In genomic region chr15:8716330-8716964, GRCm38 (mm10) we compare ENCODE assay signal across 8 mouse cellular contexts. TPM values are rescaled to one million over a fixed set of nuclear protein-coding genes. Genes with fewer than 3 reads are reported as not detected.
A peak's percentile ranks its signal among the peaks of the same experiment; 100 is the strongest.
DNase-seq lines count a peak whose midpoint lies in the region; ATAC-seq and TF ChIP-seq lines count a peak whose summit lies in the region.
"Had no signal": no experiment of that assay in that cellular context is flagged by ENCODE, and none has a peak within 500 bp of the region (broad histone marks: within the 10 kb centered on the region; RNA-seq: fewer than 3 reads in every experiment).

No protein-coding gene starts in this region.

- no peak overlapping the region for H3K9ac ChIP-seq in neural tube, embryonic 11.5 days (ENCODE audit: low read length)
- no peak overlapping the region for H3K9ac ChIP-seq in forebrain, embryonic 11.5 days (ENCODE audit: low read length)
- H3K9ac ChIP-seq in limb, embryonic 13.5 days, result no peak overlapping the region
- H3K9ac ChIP-seq in stomach, postnatal 0 days (ENCODE audit: low read length), result no peak overlapping the region

- TF ChIP-seq CTCF in stomach, postnatal 0 days (IDR thresholded peaks at IDR 0.05; ENCODE audit: low read depth), result no peak

- intact Hi-C loops in gastrocnemius, postnatal 36 days (cut with DNase I), result no loop called here

- DNase-seq in neural tube, embryonic 11.5 days (ENCODE audit: low spot score), result no peak
- DNase-seq in neural tube, embryonic 10.5 days (ENCODE audit: extremely low spot score, low spot score), result no peak
- no peak for DNase-seq in forebrain, embryonic 11.5 days (ENCODE audit: low spot score)
- no peak for DNase-seq in stomach, postnatal 0 days (ENCODE audit: low spot score)
- DNase-seq in layer of hippocampus, postnatal 14 days (ENCODE audit: low spot score in 2 of 2), result no peak
- no peak for DNase-seq in gastrocnemius, postnatal 36 days
- DNase-seq: left cerebral cortex, postnatal 4 days had no signal

- H3K36me3 ChIP-seq in neural tube, embryonic 11.5 days (ENCODE audit: control insufficient read depth, insufficient read depth, low read length), result no peaks in the 10 kb centered on the region
- H3K36me3 ChIP-seq in forebrain, embryonic 11.5 days (ENCODE audit: control insufficient read depth, insufficient read depth, low read length), result no peaks in the 10 kb centered on the region
- H3K36me3 ChIP-seq in limb, embryonic 13.5 days, result no peaks in the 10 kb centered on the region
- H3K36me3 ChIP-seq in stomach, postnatal 0 days (ENCODE audit: control insufficient read depth, insufficient read depth, low read length), result no peaks in the 10 kb centered on the region

- no peaks in the 10 kb centered on the region for H3K27me3 ChIP-seq in neural tube, embryonic 11.5 days (ENCODE audit: control insufficient read depth, insufficient read depth, low read length)
- H3K27me3 ChIP-seq in forebrain, embryonic 11.5 days (ENCODE audit: control insufficient read depth, insufficient read depth, low read length), result no peaks in the 10 kb centered on the region; the same call in 1 of the 2 replicates
- no peaks in the 10 kb centered on the region for H3K27me3 ChIP-seq in limb, embryonic 13.5 days
- no peaks in the 10 kb centered on the region for H3K27me3 ChIP-seq in stomach, postnatal 0 days (ENCODE audit: control insufficient read depth, insufficient read depth, low read length)

- H3K27ac ChIP-seq in neural tube, embryonic 11.5 days (ENCODE audit: low read depth, low read length), result no peak overlapping the region
- H3K27ac ChIP-seq in forebrain, embryonic 11.5 days (ENCODE audit: low read depth, low read length), result no peak overlapping the region
- no peak overlapping the region for H3K27ac ChIP-seq in limb, embryonic 13.5 days
- H3K27ac ChIP-seq in stomach, postnatal 0 days (replicated peaks), result no peak overlapping the region

- WGBS in neural tube, embryonic 11.5 days, result 12% methylated on average over 12 of the region's 12 CpGs
- 16% methylated on average over 11 of the region's 12 CpGs for WGBS in forebrain, embryonic 11.5 days
- 21% methylated on average over 12 of the region's 12 CpGs for WGBS in limb, embryonic 13.5 days
- 27% methylated on average over 12 of the region's 12 CpGs for WGBS in stomach, postnatal 0 days

- TF ChIP-seq EP300 in stomach, postnatal 0 days (optimal IDR thresholded peaks at IDR 0.05), result no peak

- peak; percentile 51; the same call in 1 of the 2 replicates for ATAC-seq in neural tube, embryonic 11.5 days (ENCODE audit: insufficient read depth, low FRiP score, low TSS enrichment)
- peak; percentile 67 for ATAC-seq in forebrain, embryonic 11.5 days (replicated peaks; ENCODE audit: low FRiP score)
- ATAC-seq in limb, embryonic 13.5 days (ENCODE audit: low FRiP score, low read depth), result no peak
- ATAC-seq in stomach, postnatal 0 days (ENCODE audit: low FRiP score, low TSS enrichment), result no peak

- no peaks in the 10 kb centered on the region; the same call in 1 of the 2 replicates for H3K4me1 ChIP-seq in neural tube, embryonic 11.5 days (ENCODE audit: control insufficient read depth, insufficient read depth, low read length)
- no peaks in the 10 kb centered on the region; the same call in 1 of the 2 replicates for H3K4me1 ChIP-seq in forebrain, embryonic 11.5 days (replicated peaks; ENCODE audit: control insufficient read depth, insufficient read depth, low read length)
- peaks cover 38% of the 10 kb centered on the region for H3K4me1 ChIP-seq in limb, embryonic 13.5 days
- H3K4me1 ChIP-seq in stomach, postnatal 0 days (replicated peaks; ENCODE audit: control insufficient read depth, insufficient read depth), result no peaks in the 10 kb centered on the region

- H3K9me3 ChIP-seq in neural tube, embryonic 11.5 days (ENCODE audit: control insufficient read depth, low read length), result no peaks in the 10 kb centered on the region
- no peaks in the 10 kb centered on the region for H3K9me3 ChIP-seq in forebrain, embryonic 11.5 days (ENCODE audit: control insufficient read depth, low read length)
- no peaks in the 10 kb centered on the region for H3K9me3 ChIP-seq in limb, embryonic 13.5 days
- H3K9me3 ChIP-seq in stomach, postnatal 0 days (ENCODE audit: control insufficient read depth, low read length), result no peaks in the 10 kb centered on the region

- H3K4me2 ChIP-seq in neural tube, embryonic 11.5 days (ENCODE audit: low read depth), result peak overlapping the region; percentile 4
- peak overlapping the region; percentile 29; the same call in 1 of the 2 replicates for H3K4me2 ChIP-seq in forebrain, embryonic 11.5 days (ENCODE audit: low read depth, low read length, severe bottlenecking)
- peak overlapping the region; percentile 44 for H3K4me2 ChIP-seq in limb, embryonic 13.5 days (replicated peaks)
- H3K4me2 ChIP-seq in stomach, postnatal 0 days (replicated peaks; ENCODE audit: low read depth), result peak overlapping the region; percentile 25; the same call in 1 of the 2 replicates

- no peak overlapping the region for H3K4me3 ChIP-seq in neural tube, embryonic 11.5 days (ENCODE audit: low read depth, low read length)
- H3K4me3 ChIP-seq in forebrain, embryonic 11.5 days (ENCODE audit: low read depth, low read length), result no peak overlapping the region
- no peak overlapping the region for H3K4me3 ChIP-seq in limb, embryonic 13.5 days
- no peak overlapping the region for H3K4me3 ChIP-seq in stomach, postnatal 0 days (ENCODE audit: low read depth, low read length)

RNA-seq across cellular contexts. Expression of gene Slc1a3, which starts 5.9 kb away (rescaled TPM):
- 58.6 and 66.3 TPM in 2 replicates for polyA plus RNA-seq in neural tube, embryonic 11.5 days (2014; fragmentation: Nextera tagmentation; extraction: Ambion mirVana)
- 48.7 and 49.3 TPM in 2 replicates for polyA plus RNA-seq in forebrain, embryonic 11.5 days (2014; fragmentation: Nextera tagmentation; extraction: Ambion mirVana)
- polyA plus RNA-seq in limb, embryonic 13.5 days (2015; fragmentation: Nextera tagmentation; extraction: Ambion mirVana), result 39.2 and 39.4 TPM in 2 replicates
- polyA plus RNA-seq in stomach, postnatal 0 days (2015; fragmentation: Nextera tagmentation; extraction: Ambion mirVana), result 4.8 and 5.6 TPM in 2 replicates
- 100 to 1,000 TPM; 440 to 480 TPM for total RNA-seq in layer of hippocampus, postnatal 14 days (2021)
- total RNA-seq in gastrocnemius, postnatal 36 days (2021), result 1 to 10 TPM; 1.2 to 1.8 TPM

Comparison
In these comparisons a context has a peak if more than half of its experiments do, and no peak if none do; other contexts are left out.
1. ATAC-seq: peak in neural tube, embryonic 11.5 days (single experiment) and forebrain, embryonic 11.5 days (single experiment); none in limb, embryonic 13.5 days (single experiment) and stomach, postnatal 0 days (single experiment).
2. Peak in every context shown above with its lines, with median percentiles within 50 percentile points of each other: H3K4me2 ChIP-seq.